8 mouse cellular contexts compared by ENCODE assay signal in genomic region chr14:55603271-55603632, GRCm38 (mm10). TPM values are rescaled to one million over a fixed set of nuclear protein-coding genes. Genes with fewer than 3 reads are reported as not detected.
DNase-seq lines count a peak whose midpoint lies in the region; ATAC-seq and TF ChIP-seq lines count a peak whose summit lies in the region.

TSS of gene Irf9 (plus strand) at chr14:55603571.

- TF ChIP-seq CTCF in kidney, adult 2 months (conservative IDR thresholded peaks at IDR 0.05; ENCODE audit: insufficient read depth, insufficient read length, low read depth, low read length) = no peak
- no peak for TF ChIP-seq CTCF in ES-Bruce4 (IDR thresholded peaks at IDR 0.05; ENCODE audit: low read depth, low read length)

- peak within 1 kb of the TSS; percentile 68 for H3K4me3 ChIP-seq in kidney, adult 2 months (ENCODE audit: insufficient read depth, low read depth, low read length)
- H3K4me3 ChIP-seq in ES-Bruce4 (ENCODE audit: low read depth, low read length) = peak within 1 kb of the TSS; percentile 46
- H3K4me3 ChIP-seq in neural tube, embryonic 13.5 days = peak within 1 kb of the TSS; percentile 30

- 62% methylated on average over 7 of the region's 7 CpGs for WGBS in kidney, adult 2 months
- WGBS in large intestine, adult 2 months = 55% methylated on average over 7 of the region's 7 CpGs
- 89% methylated on average over 7 of the region's 7 CpGs for WGBS in neural tube, embryonic 13.5 days

- TF ChIP-seq POLR2A in kidney, adult 2 months (IDR thresholded peaks at IDR 0.05; ENCODE audit: low read depth, low read length) = no peak
- TF ChIP-seq POLR2A in ES-Bruce4 (IDR thresholded peaks at IDR 0.05; ENCODE audit: insufficient read depth, low read length) = no peak

- no peaks in the 10 kb centered on the region for H3K27me3 ChIP-seq in kidney, adult 2 months (replicated peaks; ENCODE audit: control insufficient read depth, insufficient read depth, low read length)
- no peaks in the 10 kb centered on the region for H3K27me3 ChIP-seq in ES-Bruce4 (ENCODE audit: control insufficient read depth, insufficient read depth, low read length, poor library complexity, severe bottlenecking)
- no peaks in the 10 kb centered on the region for H3K27me3 ChIP-seq in neural tube, embryonic 13.5 days

- no peak for TF ChIP-seq EP300 in ES-Bruce4 (IDR thresholded peaks at IDR 0.05; ENCODE audit: insufficient read depth, low read depth, low read length)

- H3K4me1 ChIP-seq in kidney, adult 2 months (ENCODE audit: control insufficient read depth, insufficient read depth, low read length) = peaks cover 6% of the 10 kb centered on the region; the same call in 1 of the 2 replicates
- peaks cover 4% of the 10 kb centered on the region for H3K4me1 ChIP-seq in ES-Bruce4 (ENCODE audit: control insufficient read depth, insufficient read depth, low read length)
- H3K4me1 ChIP-seq in neural tube, embryonic 13.5 days (replicated peaks) = peaks cover 12% of the 10 kb centered on the region

- H3K27ac ChIP-seq in kidney, adult 2 months (ENCODE audit: insufficient read depth, low read depth, low read length) = peak within 1 kb of the TSS; percentile 97
- peak within 1 kb of the TSS; percentile 88 for H3K27ac ChIP-seq in ES-Bruce4 (ENCODE audit: insufficient read depth, low read length)
- peak within 1 kb of the TSS; percentile 55; the same call in 1 of the 2 replicates for H3K27ac ChIP-seq in neural tube, embryonic 13.5 days (replicated peaks)

- DNase-seq in kidney, adult 2 months = no peak
- no peak for DNase-seq in kidney, adult 8-10 months
- no peak for DNase-seq in large intestine, adult 2 months (ENCODE audit: low read depth, low spot score)
- no peak for DNase-seq in urinary bladder, postnatal 10 days (ENCODE audit: low spot score)
- no peak for DNase-seq in cerebellum, adult 11 months

- peak within 1 kb of the TSS; percentile 50 for H3K4me2 ChIP-seq in neural tube, embryonic 13.5 days

- H3K9me3 ChIP-seq in ES-Bruce4 (replicated peaks; ENCODE audit: control insufficient read depth, insufficient read depth, low read length, poor library complexity, severe bottlenecking) = no peaks in the 10 kb centered on the region
- H3K9me3 ChIP-seq in neural tube, embryonic 13.5 days = no peaks in the 10 kb centered on the region

- H3K9ac ChIP-seq in ES-Bruce4 (ENCODE audit: low read depth, poor library complexity, severe bottlenecking) = peak within 1 kb of the TSS; percentile 24; the same call in 1 of the 2 replicates
- 0 out of 2 replicates have a peak within 1 kb of the TSS, but pooled peaks have one; percentile 18 for H3K9ac ChIP-seq in neural tube, embryonic 13.5 days

- ATAC-seq in erythroblast, adult 5-6 weeks (replicated peaks; ENCODE audit: low FRiP score, poor library complexity, severe bottlenecking) = no peak
- 0 out of 2 replicates have a peak, but pooled peaks have one; percentile 16 for ATAC-seq in neural tube, embryonic 13.5 days (ENCODE audit: low read depth)

- H3K36me3 ChIP-seq in kidney, adult 2 months (ENCODE audit: control insufficient read depth, insufficient read depth, low read length) = peaks cover 4% of the 10 kb centered on the region; the same call in 1 of the 2 replicates
- peaks cover 31% of the 10 kb centered on the region for H3K36me3 ChIP-seq in ES-Bruce4 (ENCODE audit: control insufficient read depth, insufficient read depth, low read length, poor library complexity, severe bottlenecking)
- peaks cover 93% of the 10 kb centered on the region for H3K36me3 ChIP-seq in neural tube, embryonic 13.5 days

RNA-seq across cellular contexts. Expression of gene Irf9, which starts in this region (rescaled TPM):
- 36.9 and 39.9 TPM in 2 replicates for polyA plus RNA-seq in kidney, adult 2 months (2012; rRNA removed)
- 9.6 and 10.9 TPM in 2 replicates for polyA plus RNA-seq in ES-Bruce4 (2011; ENCODE audit: insufficient read depth, insufficient read length, low read depth, missing spikeins)
- 65.1 and 69.8 TPM in 2 replicates for total RNA-seq in erythroblast, adult 5-6 weeks (2015; ENCODE audit: low replicate concordance)
- 104 and 106 TPM in 2 replicates for total RNA-seq in erythroblast, adult 5-6 weeks (2017; ENCODE audit: low replicate concordance)
- polyA plus RNA-seq in large intestine, adult 2 months (2012; rRNA removed) = 38.5 and 55.1 TPM in 2 replicates
- polyA plus RNA-seq in neural tube, embryonic 13.5 days (2015; fragmentation: Nextera tagmentation; extraction: Ambion mirVana) = 9.8 and 10.4 TPM in 2 replicates
